In genomic region chr6:5739711-5740110, GRCm38 (mm10) we compare ENCODE assay signal across 20 mouse cellular contexts. TPM values are rescaled to one million over a fixed set of nuclear protein-coding genes. Genes with fewer than 3 reads are reported as not detected.
DNase-seq lines count a peak whose midpoint lies in the region; ATAC-seq lines count a peak whose summit lies in the region.
"Had no signal": no experiment of that assay in that cellular context is flagged by ENCODE, and none has a peak within 500 bp of the region (broad histone marks: within the 10 kb centered on the region; RNA-seq: fewer than 3 reads in every experiment).

No protein-coding gene starts in this region.

- intact Hi-C loops in left cerebral cortex, postnatal 4 days (cut with DNase I) = no loop called here

- DNase-seq in frontal cortex, postnatal 25 days (ENCODE audit: low spot score in 2 of 2) = no peak
- DNase-seq in left cerebral cortex, postnatal 4 days = peak; percentile 69
- DNase-seq in left cerebral cortex, adult 8-10 months (ENCODE audit: low spot score in 2 of 2) = no peak
- DNase-seq in right cerebral cortex, postnatal 4 days = peak; percentile 27
- DNase-seq in right cerebral cortex, adult 18-20 months = no peak
- DNase-seq: adrenal gland, postnatal 14 days; gastrocnemius, postnatal 25 days; liver; liver, postnatal 0 days; lung, postnatal 14 days; thymus, postnatal 14 days had no signal

- no peak overlapping the region for H3K27ac ChIP-seq in heart, embryonic 12.5 days (ENCODE audit: poor library complexity, severe bottlenecking)
- H3K27ac ChIP-seq: heart, embryonic 10.5 days; intestine, embryonic 15.5 days; kidney, embryonic 15.5 days; layer of hippocampus, adult 2 months had no signal

- peak; percentile 72 for ATAC-seq in frontal cortex, adult (ENCODE audit: low TSS enrichment)
- ATAC-seq in heart, embryonic 12.5 days (ENCODE audit: insufficient number of reproducible peaks, low FRiP score) = no peak
- ATAC-seq: activated CD4-positive, CD25-positive, alpha-beta regulatory T cell, adult 4 months; intestine, embryonic 15.5 days; liver, postnatal 0 days; Patski had no signal

- no peak overlapping the region for H3K9ac ChIP-seq in heart, embryonic 12.5 days
- H3K9ac ChIP-seq: intestine, embryonic 15.5 days; kidney, embryonic 15.5 days; liver, postnatal 0 days had no signal

- no peaks in the 10 kb centered on the region for H3K27me3 ChIP-seq in heart, embryonic 12.5 days (replicated peaks)
- H3K27me3 ChIP-seq: intestine, embryonic 15.5 days; kidney, embryonic 15.5 days had no signal

- WGBS in heart, embryonic 12.5 days = 76% methylated on average over 7 of the region's 7 CpGs

- no peak overlapping the region for H3K4me2 ChIP-seq in heart, embryonic 12.5 days
- H3K4me2 ChIP-seq: intestine, embryonic 15.5 days; kidney, embryonic 15.5 days had no signal

- no peak overlapping the region for H3K4me3 ChIP-seq in heart, embryonic 12.5 days
- H3K4me3 ChIP-seq: heart, embryonic 10.5 days; intestine, embryonic 15.5 days; kidney, embryonic 15.5 days; layer of hippocampus, adult 2 months had no signal

- no peaks in the 10 kb centered on the region for H3K4me1 ChIP-seq in heart, embryonic 12.5 days (replicated peaks)
- H3K4me1 ChIP-seq: heart, embryonic 10.5 days; intestine, embryonic 15.5 days; kidney, embryonic 15.5 days had no signal

- no peaks in the 10 kb centered on the region for H3K36me3 ChIP-seq in heart, embryonic 12.5 days
- H3K36me3 ChIP-seq: heart, embryonic 10.5 days; intestine, embryonic 15.5 days; kidney, embryonic 15.5 days had no signal

- H3K9me3 ChIP-seq in heart, embryonic 12.5 days (replicated peaks) = no peaks in the 10 kb centered on the region
- H3K9me3 ChIP-seq: heart, embryonic 10.5 days; intestine, embryonic 15.5 days; kidney, embryonic 15.5 days had no signal

RNA-seq across cellular contexts. Expression of gene Dync1i1, which starts 14.3 kb away (rescaled TPM):
- 100 to 1,000 TPM; 188 to 197 TPM for total RNA-seq in left cerebral cortex, postnatal 4 days (2021)
- 100 to 1,000 TPM; 114 to 143 (median 126) TPM for total RNA-seq in left cerebral cortex, adult 8-10 months (2022)
- polyA plus RNA-seq in heart, embryonic 12.5 days (2016; fragmentation: Nextera tagmentation; extraction: Ambion mirVana) = 3.0 and 3.2 TPM in 2 replicates
- total RNA-seq: megakaryocyte-erythroid progenitor cell, adult 5-6 weeks had no signal
- polyA plus RNA-seq: activated CD4-positive, CD25-positive, alpha-beta regulatory T cell, adult 4 months had no signal

Comparison
In these comparisons a context has a peak if more than half of its experiments do, and no peak if none do; other contexts are left out.
1. DNase-seq: peak in left cerebral cortex, postnatal 4 days (single experiment) and right cerebral cortex, postnatal 4 days (single experiment); none in frontal cortex, postnatal 25 days (0 of 2), left cerebral cortex, adult 8-10 months (0 of 2) and right cerebral cortex, adult 18-20 months (single experiment).